In genomic region chr11:119235596-119235995, GRCm38 (mm10) we compare ENCODE assay signal across 9 mouse cellular contexts. TPM values are rescaled to one million over a fixed set of nuclear protein-coding genes. Genes with fewer than 3 reads are reported as not detected.
DNase-seq lines count a peak whose midpoint lies in the region; ATAC-seq lines count a peak whose summit lies in the region.
"Had no signal": no experiment of that assay in that cellular context is flagged by ENCODE, and none has a peak within 500 bp of the region (broad histone marks: within the 10 kb centered on the region; RNA-seq: fewer than 3 reads in every experiment).

No protein-coding gene starts in this region.

- H3K4me1 ChIP-seq in forebrain, embryonic 10.5 days = peaks cover 31% of the 10 kb centered on the region
- peaks cover 4% of the 10 kb centered on the region; the same call in 1 of the 2 replicates for H3K4me1 ChIP-seq in forebrain, embryonic 16.5 days (replicated peaks; ENCODE audit: control insufficient read depth, insufficient read depth, low read length)

- H3K4me3 ChIP-seq in forebrain, embryonic 10.5 days = no peak overlapping the region
- no peak overlapping the region for H3K4me3 ChIP-seq in forebrain, embryonic 16.5 days (replicated peaks; ENCODE audit: low read length)
- H3K4me3 ChIP-seq: myocyte had no signal

- WGBS in forebrain, embryonic 10.5 days = 83% methylated on average over 4 of the region's 4 CpGs
- WGBS in forebrain, embryonic 16.5 days = 89% methylated on average over 4 of the region's 4 CpGs

- H3K36me3 ChIP-seq in forebrain, embryonic 10.5 days (replicated peaks) = peaks cover 83% of the 10 kb centered on the region
- H3K36me3 ChIP-seq in forebrain, embryonic 16.5 days (ENCODE audit: control insufficient read depth, insufficient read depth) = no peaks in the 10 kb centered on the region

- no peak overlapping the region for H3K9ac ChIP-seq in forebrain, embryonic 16.5 days (replicated peaks; ENCODE audit: low read depth, low read length)

- DNase-seq in forebrain, embryonic 10.5 days (ENCODE audit: extremely low spot score, low spot score) = peak; percentile 65
- DNase-seq in left cerebral cortex, postnatal 14 days (ENCODE audit: low spot score in 2 of 2) = peak; percentile 68 to 69
- no peak for DNase-seq in left cerebral cortex, adult 11 months (ENCODE audit: low spot score)
- peak; percentile 85 for DNase-seq in WW6 (ENCODE audit: low read depth, low spot score)
- DNase-seq in heart, postnatal 4 days = peak; percentile 76
- DNase-seq in urinary bladder, postnatal 25 days (ENCODE audit: low spot score) = no peak

- no peak overlapping the region for H3K4me2 ChIP-seq in forebrain, embryonic 16.5 days (ENCODE audit: low read length)

- peaks cover 11% of the 10 kb centered on the region for H3K9me3 ChIP-seq in forebrain, embryonic 10.5 days
- no peaks in the 10 kb centered on the region for H3K9me3 ChIP-seq in forebrain, embryonic 16.5 days (ENCODE audit: control insufficient read depth, low read length)

- intact Hi-C loops in left cerebral cortex, postnatal 14 days (cut with DNase I) = no loop called here

- H3K27me3 ChIP-seq in forebrain, embryonic 10.5 days (ENCODE audit: poor library complexity, severe bottlenecking) = no peaks in the 10 kb centered on the region; the same call in 1 of the 2 replicates
- no peaks in the 10 kb centered on the region for H3K27me3 ChIP-seq in forebrain, embryonic 16.5 days (replicated peaks; ENCODE audit: control insufficient read depth, insufficient read depth, low read length)

- no peak overlapping the region for H3K27ac ChIP-seq in forebrain, embryonic 10.5 days
- H3K27ac ChIP-seq in forebrain, embryonic 16.5 days (ENCODE audit: low read length) = no peak overlapping the region

- no peak for ATAC-seq in forebrain, embryonic 16.5 days
- 0 out of 2 replicates have a peak, but pooled peaks have one; percentile 45 for ATAC-seq in monocyte, adult 5-6 weeks (replicated peaks; ENCODE audit: insufficient number of reproducible peaks, low FRiP score, low TSS enrichment, poor library complexity, severe bottlenecking)

RNA-seq across cellular contexts. Expression of gene Ccdc40, which starts 7.2 kb away (rescaled TPM):
- 23.1 and 23.6 TPM in 2 replicates for polyA plus RNA-seq in forebrain, embryonic 10.5 days (2016; fragmentation: Nextera tagmentation; extraction: Ambion mirVana)
- 11.5 and 14.1 TPM in 2 replicates for polyA plus RNA-seq in forebrain, embryonic 16.5 days (2015; fragmentation: Nextera tagmentation; extraction: Ambion mirVana)
- 1 to 10 TPM; 1.1 to 1.8 TPM for total RNA-seq in left cerebral cortex, postnatal 14 days (2021)
- 1 to 10 TPM in 1 of 2 experiments, under 1 TPM in 1; 0.27 to 1.4 TPM for total RNA-seq in heart, postnatal 4 days (2021)
- total RNA-seq in monocyte, adult 5-6 weeks (2017) = 0.96 to 2.3 TPM (median 1.8 TPM) in 3 replicates

RNA-seq across cellular contexts. Expression of gene Tbc1d16, which starts 7.3 kb away (rescaled TPM):
- polyA plus RNA-seq in forebrain, embryonic 10.5 days (2016; fragmentation: Nextera tagmentation; extraction: Ambion mirVana) = 22.5 and 22.7 TPM in 2 replicates
- polyA plus RNA-seq in forebrain, embryonic 16.5 days (2015; fragmentation: Nextera tagmentation; extraction: Ambion mirVana) = 52.3 and 54.6 TPM in 2 replicates
- total RNA-seq in left cerebral cortex, postnatal 14 days (2021) = 10 to 100 TPM; 51.3 to 56.4 TPM
- total RNA-seq in heart, postnatal 4 days (2021) = 10 to 100 TPM; 60.5 to 63.4 TPM
- 0.21 to 0.86 TPM (median 0.49 TPM) in 3 replicates for total RNA-seq in monocyte, adult 5-6 weeks (2017)

RNA-seq across cellular contexts. Expression of gene Gaa, which starts 32.1 kb away (rescaled TPM):
- 27.5 and 28.4 TPM in 2 replicates for polyA plus RNA-seq in forebrain, embryonic 10.5 days (2016; fragmentation: Nextera tagmentation; extraction: Ambion mirVana)
- polyA plus RNA-seq in forebrain, embryonic 16.5 days (2015; fragmentation: Nextera tagmentation; extraction: Ambion mirVana) = 59.8 and 69.7 TPM in 2 replicates
- total RNA-seq in left cerebral cortex, postnatal 14 days (2021) = 100 to 1,000 TPM; 142 to 157 TPM
- total RNA-seq in heart, postnatal 4 days (2021) = 10 to 100 TPM; 52.1 to 53.2 TPM
- total RNA-seq in monocyte, adult 5-6 weeks (2017) = 8.7 to 20.4 TPM (median 12.8 TPM) in 3 replicates

Comparison
In these comparisons a context has a peak if more than half of its experiments do, and no peak if none do; other contexts are left out.
1. DNase-seq: peak in forebrain, embryonic 10.5 days (single experiment), left cerebral cortex, postnatal 14 days (2 of 2), WW6 (single experiment) and heart, postnatal 4 days (single experiment); none in left cerebral cortex, adult 11 months (single experiment) and urinary bladder, postnatal 25 days (single experiment).
2. RNA of gene Tbc1d16, which starts 7.3 kb away (total RNA-seq): 60.5 to 63.4 TPM in heart, postnatal 4 days and 51.3 to 56.4 TPM in left cerebral cortex, postnatal 14 days; 0.21 to 0.86 TPM in monocyte, adult 5-6 weeks; every median in the first group is over 10 times any median in the second.